Mouse (Mus musculus) heart, adult 18-20 months (tissue): ENCODE measurements at regions not wholly inside any gene's neighbourhood (a gene's known extent, or its start where the extent isn't known, plus 50 kb on each side); places are given as distances from the start of the nearest gene placed in this dataset.

Experiments used
- DNase-seq, 2 experiments: peaks; one replicate each; pipeline ENCODE4 v3.0.0; 2021 to 2022; ENCODE audit warnings: mixed read lengths in 1 of 2

- DNase-seq = no peak
These were observed 304.9 kb downstream of the Satb1 start for GRCm38 (mm10) chr17:51528161-51528560.

DNA sequence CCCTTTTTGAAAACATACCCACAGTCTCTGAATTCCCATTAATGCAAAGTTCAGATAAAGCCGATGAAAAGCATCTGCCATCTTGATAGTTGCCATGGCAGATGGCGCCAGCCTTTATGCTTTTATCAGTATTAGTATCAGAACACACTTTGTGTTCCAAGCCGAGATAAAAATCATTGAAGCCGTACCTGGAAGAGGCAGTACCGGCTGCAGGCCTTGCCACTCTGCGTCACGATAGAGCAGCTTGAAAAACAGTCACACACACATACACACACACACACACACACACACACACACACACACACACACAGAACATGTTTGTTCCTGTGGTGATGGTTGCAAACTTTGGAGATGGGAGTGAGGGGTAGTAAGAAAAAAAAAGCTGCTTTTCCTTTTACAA lies 306.2 kb downstream of the Satb1 start:
- DNase-seq = no peak

GRCm38 (mm10) chr17:51526464-51526863 lies 306.6 kb downstream of the Satb1 start:
- DNase-seq = no peak

DNA sequence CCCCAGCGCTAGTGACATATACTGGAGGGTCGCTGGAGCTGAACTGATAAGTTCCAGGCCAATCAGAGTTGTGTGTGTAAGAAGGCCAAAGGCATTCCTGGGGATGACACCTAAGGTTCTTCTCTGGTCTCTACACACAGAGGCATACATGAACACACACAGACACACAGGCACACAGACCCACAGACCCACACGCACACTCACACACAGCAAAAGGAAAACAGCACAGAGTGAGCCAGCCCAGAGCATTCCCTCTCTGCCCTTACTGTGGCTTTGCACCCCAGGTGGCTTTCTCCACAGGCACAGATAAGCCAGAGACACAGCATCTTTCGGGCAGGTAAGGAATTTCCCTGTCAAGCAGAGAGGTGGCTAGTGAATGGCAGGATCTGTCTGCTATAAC lies 307.1 kb downstream of the Satb1 start:
- no peak for DNase-seq

DNA sequence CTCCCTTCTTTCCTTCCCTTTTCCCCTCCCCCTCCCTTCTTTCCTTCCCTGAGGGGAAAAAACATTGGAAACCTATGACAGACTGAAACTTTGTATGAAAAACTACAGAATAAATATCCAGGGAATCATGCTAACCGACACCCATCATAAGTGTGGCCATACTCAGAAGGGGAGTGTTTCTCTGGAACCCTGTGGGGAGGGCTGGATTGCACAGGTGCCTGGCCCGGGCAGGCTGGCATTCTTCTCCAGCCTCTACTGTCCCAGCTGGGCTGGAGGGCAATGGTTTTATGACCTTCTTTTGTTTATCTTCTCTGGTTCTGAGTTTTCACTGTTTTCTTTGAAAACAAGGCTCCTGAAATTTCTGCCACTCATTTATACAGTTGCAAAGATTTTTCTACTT lies 307.9 kb downstream of the Satb1 start:
- DNase-seq = no peak

DNA sequence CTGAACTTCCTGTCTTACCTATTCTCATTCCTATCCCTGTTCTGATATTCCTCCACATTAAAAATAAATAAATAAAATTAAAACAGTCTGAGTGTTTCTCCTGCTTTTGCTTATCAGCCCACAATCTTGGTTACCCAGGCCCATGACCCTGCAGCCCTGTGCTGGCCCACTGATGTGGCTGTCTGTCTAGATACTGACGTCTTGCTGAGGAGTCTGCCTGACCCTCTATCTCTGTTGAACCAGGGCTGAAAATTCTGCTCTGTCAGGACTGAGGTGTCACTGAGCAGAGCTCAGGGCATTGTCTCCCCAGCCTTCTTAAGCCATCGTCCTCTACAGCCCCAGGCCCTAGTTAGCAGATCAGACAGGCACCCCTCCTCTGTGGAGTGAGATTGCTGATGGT lies 321.2 kb downstream of the Satb1 start:
- no peak for DNase-seq

DNA sequence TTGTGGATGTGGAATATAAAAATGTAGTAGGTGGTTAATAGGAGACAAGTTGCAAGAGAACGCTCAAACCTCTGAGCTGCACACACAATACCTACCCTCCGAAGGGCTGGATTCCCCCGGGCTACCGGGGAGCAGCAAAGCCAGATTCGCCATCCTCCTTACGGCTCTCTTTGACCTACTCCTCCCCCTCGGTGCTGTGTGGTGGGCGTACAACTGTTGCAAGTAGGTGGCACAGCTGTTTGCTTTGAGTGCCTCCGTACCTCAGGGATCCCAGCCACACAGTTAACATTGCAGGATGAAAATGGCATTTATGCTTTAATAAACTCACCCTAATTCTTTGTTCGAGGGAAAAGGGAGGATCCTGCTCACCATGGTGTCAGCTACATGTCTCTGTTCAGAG lies 321.6 kb upstream of the Tbc1d5 start:
- no peak for DNase-seq

DNA sequence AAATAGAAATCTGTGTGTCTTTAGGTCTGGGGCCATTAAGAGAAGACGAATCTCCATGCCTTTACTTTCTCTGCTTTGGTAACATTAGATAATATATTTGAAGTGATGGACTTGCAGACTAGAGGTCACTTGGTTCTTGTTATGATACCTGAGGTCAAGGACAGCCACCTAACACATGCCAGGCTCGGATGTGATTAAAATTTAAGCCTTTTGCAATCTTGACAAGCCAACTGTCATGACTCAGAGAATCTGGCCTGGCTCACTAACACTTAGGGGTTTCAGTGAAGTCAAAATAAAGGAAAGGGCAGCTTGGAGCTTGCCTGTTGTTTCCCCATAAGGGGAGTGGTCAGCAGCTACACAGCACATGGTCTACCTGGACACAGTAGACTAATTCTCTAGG lies 320.4 kb upstream of the Tbc1d5 start:
- no peak for DNase-seq

- DNase-seq = no peak
These were observed 315.9 kb upstream of the Tbc1d5 start for GRCm38 (mm10) chr17:51495038-51495437.

DNA sequence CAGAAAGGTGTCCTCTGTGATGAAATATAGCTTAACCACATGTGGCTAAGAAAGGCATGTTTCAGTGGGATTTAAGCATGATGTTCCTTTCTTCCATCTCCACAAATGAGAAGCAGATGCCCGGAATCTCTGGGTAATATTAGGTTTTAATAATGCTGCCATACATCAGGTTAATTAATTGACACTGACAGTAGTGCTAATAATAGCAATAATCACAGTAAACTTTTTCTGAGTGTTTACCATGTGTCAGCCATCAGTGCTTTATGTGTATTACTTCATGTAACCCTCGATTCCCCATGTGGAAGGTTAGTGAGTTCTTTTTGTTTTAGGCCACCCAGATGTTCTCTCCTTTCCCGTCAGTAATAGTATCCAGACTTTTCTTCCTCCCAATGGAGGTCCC lies 310.2 kb upstream of the Tbc1d5 start:
- no peak for DNase-seq

DNA sequence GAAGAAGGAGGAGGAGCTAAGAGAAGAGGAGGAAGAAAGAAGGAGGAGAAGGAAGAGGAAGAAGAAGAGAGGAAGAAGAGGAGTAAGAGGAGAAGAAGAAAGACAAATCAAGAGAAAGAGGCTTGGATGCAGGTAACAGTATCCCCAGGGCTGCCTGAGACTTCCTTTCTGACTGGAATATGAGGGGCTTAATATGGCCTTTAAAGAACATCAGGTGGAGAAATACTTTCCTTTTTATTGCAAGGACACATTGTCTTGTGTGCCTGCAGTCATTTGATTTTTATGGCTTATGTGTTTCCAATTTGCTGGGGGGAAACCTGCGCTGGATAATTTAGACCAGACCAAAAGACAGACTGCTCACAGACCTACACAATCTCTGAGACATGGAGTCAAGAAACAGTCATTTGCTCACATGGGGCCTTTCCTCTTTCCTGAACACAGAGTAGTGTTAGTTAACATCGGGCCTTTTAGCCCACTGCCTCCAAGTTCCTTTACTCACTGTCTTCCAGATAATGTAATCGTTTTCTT lies 308.8 kb upstream of the Tbc1d5 start:
- no peak for DNase-seq

DNA sequence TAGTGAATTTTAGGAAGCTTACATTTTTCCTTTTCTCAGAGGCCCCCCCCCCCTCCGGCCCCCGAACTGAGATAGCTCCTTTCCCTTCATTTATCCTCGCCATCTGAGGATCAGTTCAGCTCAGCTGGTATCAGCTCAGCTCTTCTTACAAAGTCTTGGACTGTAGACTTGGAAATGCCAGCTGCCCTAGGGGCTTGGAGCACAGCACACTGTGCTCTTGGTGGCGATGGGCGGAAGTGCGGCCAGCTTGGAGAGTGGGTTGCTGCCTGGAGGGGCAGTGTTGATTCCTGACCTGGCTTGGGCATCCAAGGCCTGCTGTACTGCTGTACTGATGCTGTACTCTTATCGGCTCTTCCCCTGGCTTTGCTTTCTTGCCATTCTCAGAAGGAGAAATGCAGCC lies 298.7 kb upstream of the Tbc1d5 start:
- peak; percentile 2 to 5 for DNase-seq

GRCm38 (mm10) chr17:51477404-51477803 lies 298.3 kb upstream of the Tbc1d5 start:
- DNase-seq = peak; percentile 32 to 51

DNA sequence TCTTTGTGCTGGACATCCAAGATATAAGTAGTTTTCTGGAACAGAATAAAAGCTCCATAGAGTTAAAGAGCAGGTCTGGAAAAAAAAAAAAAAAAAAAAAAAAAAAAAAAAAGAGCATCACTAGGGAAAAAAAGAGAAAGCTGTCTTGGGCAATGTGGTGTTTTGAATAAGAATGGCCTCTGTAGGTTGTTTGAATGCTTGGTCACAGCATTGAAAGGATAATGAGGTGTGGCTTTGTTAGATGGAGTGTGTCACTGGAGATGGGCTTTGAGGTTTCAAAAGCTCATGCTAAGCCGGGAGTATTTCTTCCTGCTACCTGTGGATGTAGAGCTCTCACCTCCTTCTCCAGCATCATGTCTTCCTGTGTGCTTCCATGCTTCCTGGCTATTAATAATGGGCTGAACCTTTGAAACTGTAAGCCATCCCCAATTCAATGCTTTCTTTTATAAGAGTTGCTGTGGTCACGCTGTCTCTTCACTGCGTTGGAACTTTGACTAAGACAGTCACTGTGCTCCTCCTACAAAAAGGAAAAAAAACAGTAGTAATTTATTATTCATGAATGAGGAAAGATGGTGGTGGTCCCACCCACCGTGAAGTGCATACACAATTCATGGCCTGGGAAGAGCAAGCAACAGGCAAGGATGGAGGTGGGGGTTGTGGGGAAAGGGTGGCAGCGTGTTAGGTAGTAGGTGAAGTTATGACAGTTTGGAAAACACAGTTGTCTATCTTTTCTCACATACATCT lies 283.2 kb upstream of the Tbc1d5 start:
- no peak for DNase-seq

DNA sequence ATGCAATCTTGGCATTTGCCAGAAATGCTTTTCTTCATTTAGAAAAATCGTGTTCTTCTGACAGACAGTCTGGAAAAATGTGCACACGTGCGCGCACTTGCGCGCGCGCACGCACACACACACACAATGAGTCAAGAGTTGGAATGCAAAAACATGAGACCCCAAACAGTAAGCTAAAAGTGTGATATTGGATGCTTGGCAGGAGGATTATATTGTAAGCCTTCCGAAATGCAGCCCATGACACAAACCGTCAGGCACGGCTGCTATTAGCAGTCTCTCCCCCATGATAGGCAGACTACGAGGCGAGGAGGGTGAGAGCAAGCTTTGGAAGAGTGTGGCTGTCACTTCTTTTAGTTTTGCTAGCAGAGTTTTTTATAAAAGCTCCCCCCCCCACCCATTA lies 282.1 kb upstream of the Tbc1d5 start:
- no peak for DNase-seq

- no peak for DNase-seq
These were observed 280.0 kb upstream of the Tbc1d5 start for GRCm38 (mm10) chr17:51459119-51459518.

GRCm38 (mm10) chr17:51415746-51416145 lies 236.6 kb upstream of the Tbc1d5 start:
- peak in 1 of 2 experiments; percentile 7 for DNase-seq

DNA sequence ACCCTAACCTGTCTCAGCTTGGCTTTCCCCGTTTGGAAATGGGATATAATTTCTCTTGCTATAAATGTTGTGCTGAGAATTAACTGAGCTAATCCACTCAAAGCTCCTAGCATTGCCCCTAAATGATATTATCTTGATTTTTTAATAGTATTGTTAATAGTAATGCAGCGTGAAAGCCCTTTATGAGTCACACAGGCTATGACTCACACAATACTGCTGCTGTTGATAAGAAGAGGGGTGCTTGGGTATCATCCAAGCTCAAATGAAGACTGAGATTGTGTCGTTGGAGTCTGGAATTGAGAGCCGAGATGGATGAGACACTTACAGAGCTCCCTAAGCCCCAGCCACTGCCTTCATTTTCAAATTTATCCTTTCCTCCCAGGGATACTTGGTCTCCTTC lies 235.2 kb upstream of the Tbc1d5 start:
- DNase-seq = no peak

GRCm38 (mm10) chr17:51413741-51414140 lies 234.6 kb upstream of the Tbc1d5 start:
- no peak for DNase-seq

DNA sequence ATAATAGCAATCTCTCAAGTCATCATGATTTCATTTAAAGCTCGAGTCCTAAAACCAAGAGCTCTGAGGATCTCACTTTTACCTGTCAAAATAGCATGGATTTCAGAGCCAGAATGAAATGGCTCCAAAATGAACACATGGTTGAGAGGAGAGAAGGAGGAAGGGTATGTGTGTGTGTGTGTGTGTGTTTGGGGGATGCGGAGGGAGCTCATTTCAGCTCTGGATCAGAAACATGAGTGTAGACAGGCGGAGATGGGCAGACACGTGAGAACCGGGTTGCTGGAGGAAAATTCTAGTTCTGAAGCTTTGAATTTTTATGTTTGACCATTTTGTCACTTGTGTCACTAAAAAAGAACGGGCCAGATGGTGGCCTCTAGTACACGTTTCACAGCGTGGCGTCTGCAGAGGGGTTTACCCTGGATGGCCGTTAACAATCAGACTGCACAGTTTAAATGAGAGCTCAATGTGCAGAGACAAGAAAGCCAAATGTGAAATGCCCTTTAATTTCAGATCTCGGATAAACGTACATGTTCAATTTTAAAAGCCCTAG lies 232.5 kb upstream of the Tbc1d5 start:
- DNase-seq = no peak

DNA sequence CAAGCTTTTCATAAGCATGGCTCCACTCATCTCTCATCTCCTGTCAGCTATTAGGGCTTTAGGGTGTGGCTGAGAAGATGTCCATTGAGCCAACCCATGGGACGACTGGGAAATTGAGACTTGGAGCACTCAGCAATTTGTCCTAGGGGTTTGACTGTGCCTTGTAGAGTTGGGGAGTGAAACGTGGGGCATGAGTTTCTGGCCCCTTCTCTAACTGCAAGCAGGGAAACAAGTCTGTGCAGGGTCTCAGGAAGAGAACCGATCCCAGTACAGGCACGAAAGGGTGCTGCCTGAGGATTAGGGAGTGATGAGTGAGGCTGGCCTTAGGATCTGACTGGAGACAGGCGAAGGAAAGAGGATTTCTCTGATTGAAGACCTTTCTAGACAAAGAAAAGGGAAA lies 229.7 kb upstream of the Tbc1d5 start:
- no peak for DNase-seq

GRCm38 (mm10) chr17:51408367-51408766 lies 229.2 kb upstream of the Tbc1d5 start:
- no peak for DNase-seq

GRCm38 (mm10) chr17:51407046-51407445 lies 227.9 kb upstream of the Tbc1d5 start:
- DNase-seq = no peak

DNA sequence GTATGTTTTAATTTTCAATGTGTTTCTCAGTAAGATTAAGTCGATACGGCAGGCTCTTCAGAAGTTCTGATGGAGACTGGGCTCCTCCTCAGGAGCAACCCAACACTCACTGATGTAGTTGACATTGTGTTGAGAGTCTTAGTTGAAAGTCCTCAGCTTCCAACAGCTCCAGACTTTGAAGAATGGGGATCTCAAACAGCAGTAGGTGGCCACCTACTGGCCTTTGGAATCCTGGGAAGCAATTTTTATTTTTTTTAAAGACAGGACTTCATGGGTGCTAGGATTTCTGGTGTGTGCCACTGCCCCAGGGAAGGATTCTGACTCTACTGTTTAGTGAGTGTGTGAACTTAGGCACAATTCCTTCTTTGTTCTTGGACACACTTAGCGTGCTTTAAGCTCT lies 225.9 kb upstream of the Tbc1d5 start:
- no peak for DNase-seq
